Mouse (Mus musculus) left cerebral cortex, adult 11 months (tissue): ENCODE results near the gene Ldoc1.

Experiments used
- DNase-seq: peaks from one replicate; pipeline ENCODE4 v3.0.0; 2022; ENCODE audit warnings: low spot score

Ldoc1 gene

DNA sequence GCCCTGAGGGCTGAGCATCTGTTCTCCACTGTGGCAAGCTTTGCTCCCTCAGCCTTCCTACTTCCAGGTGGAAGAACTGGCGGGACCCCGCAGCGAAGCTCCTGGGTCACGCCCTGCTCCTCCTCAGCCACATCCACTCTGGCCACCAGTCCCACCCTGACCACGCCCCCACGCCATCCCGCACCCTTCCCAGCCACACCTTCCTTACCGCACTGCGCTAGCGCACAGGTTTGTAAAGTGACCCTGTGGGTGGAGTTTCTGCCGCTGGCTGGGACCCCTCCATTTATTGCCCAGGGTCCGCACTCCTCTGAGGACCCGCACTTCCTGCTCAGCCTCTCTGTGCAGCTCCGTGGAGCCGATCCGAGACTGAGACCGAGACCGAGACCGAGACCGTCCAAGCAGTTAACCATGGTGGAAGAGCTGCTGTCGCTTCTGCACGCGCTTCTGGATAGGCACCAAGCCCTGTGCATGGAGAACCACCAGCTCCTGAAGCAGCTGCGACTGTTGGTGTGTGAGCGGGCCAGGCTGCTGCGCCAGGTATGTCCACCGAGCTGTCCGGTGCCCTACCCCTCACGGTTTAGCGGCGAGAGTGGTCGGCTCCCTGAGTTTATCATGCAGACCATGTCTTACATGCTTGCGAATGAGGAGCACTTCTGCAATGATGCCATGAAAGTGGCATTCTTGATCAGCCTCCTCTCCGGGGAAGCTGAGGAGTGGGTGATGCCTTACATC is at the start of gene Ldoc1:
Gene Ldoc1 (plus strand): TSS at position 196 of the 732 bp plus-strand sequence.
- no peak for DNase-seq

DNA sequence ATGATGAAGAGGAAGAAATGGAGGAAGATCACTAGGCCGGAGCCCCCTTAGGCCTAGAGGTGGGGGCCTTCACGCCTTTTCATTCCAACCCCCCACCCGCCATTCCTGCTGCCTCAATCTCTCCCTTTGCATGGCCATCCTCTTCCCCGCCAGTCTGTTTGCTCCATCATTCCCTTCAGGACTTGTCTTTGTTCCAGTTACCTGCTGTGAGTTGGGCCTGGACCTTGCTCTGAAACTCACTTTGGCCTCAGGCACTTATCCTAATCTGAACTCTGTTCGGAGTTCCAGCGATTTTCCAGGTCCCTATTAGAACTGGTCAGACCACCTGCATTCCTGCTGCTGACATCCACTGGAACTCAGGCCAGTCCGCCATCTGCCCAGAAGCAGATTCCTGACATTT is 834 bp downstream of the Ldoc1 start:
- DNase-seq: no peak

DNA sequence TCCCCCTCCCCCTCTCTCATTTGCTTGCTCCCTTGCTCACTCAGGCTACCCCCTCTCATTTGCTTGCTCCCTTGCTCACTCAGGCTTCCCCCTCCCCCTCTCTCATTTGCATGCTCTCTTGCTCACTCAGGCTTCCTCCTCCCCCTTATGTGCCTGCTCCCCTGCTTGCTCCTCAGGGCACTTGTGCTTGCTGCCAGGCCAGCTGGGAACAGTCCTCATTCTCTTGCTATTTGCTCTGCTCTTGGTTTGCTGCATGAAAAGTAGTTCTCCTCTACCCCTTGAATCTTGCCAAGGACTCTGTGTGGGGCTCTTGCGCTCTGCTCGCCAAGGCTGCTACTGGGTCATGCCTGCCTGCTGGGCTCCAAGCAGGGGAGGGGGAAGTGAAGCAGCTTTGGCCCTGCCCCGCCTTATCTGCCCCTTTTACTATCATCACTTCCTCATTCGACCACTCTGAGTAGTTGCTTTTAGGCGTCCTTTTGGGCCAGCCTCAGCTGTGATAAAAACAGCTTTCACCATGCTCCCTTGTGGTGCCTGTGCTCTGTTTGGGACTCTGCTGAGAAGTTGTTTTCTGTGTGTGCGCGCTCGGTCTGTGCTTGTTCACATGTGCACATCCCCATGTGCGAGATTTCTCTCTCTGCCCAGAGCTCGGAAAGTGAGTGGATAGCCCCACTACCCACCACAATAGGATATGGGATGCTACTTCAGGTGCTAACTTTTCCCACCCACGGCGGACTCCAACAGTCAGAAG is 13.2 kb downstream of the Ldoc1 start:
- peak; percentile 8 for DNase-seq

DNA sequence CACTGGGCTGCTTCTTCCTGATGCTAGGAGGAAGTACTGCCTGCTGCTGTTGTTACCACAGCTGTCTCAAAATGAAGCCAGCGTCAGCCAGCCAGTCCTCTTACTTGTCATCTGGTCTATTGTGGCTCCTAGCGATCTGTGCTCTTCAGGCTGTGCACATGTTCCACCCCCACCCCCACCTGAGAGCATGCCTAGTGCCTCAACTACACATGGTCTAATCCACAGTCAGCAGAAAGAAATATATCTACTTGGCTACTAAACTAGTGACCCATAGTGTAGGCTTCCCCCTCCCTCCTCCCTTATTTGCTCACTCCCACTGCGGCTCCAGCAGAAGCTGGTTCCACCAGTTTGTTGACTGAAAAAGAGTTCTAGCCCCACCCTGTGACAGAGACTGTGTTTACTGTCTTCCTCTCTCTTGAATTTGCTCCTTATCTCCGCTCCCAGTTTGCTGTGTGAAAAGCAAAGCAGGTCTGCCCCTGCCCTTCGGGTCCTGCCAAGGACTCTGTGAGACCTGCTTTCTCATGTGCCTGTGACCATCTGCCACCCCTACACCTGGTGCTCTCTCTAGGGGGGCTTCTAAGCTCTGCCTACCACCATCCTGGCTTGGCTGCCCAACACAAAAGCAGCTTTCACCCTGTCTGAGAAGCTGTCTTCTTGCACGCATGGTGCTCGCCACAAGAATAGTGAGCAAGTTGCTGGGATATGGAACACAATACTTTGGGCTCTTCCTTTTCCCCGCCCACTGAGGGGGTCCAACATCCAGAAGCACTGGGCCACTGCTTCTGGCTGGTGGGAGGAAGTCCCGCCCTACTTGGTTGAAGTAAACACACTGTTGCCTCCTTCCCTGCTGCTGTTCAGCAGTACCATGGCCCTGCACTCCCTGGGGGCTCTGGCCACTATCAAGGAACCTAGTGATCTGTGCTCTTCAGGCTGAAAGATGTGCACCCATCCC is 14.0 kb downstream of the Ldoc1 start:
- DNase-seq: no peak

DNA sequence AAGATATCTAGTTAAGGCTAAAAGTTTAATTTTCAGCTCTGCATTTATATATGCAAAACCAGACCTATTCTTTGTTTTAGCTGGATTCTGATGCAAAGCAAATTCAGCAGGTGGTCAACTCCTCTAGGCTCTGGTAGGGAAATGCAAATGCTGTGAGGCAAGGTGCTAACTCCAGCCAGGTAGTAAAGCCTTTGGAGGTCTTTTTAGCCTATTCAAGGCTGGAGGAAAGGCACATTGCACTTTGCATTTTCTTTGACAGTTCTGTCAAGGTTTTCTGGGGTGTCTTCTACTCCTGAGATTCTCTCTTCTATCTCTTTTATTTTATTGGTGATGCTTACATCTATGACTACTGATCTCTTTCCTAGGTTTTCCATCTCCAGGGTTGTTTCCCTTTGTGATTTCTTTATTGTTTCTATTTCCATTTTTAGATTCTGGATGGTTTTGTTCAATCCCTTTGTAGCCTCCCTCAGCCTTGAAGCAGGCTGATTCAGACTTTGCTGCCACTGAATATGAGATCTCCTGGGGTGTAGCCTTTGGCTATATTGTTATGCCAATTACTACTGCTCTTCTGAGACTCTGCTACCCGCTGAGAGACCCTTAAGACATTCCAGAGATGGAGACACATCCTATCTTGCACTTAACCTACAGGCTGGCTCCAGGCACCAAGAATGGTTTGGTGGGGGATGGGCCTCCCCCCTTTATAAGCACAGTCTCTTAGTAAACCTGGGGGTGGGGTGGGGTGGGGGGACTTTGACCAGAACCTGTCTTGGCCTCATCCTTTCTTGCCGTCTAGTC is 18.4 kb downstream of the Ldoc1 start:
- DNase-seq: no peak
